Mouse (Mus musculus): ENCODE measurements around the gene Kat2a.

GRCm38 (mm10) chr11:100752294-100752693 is 40.0 kb upstream of the Kat2a start:
- TF ChIP-seq SRF (IDR thresholded peaks at IDR 0.05; ENCODE audit: control insufficient read depth, insufficient read length, low read depth) (no peak), USF1 (IDR thresholded peaks at IDR 0.05; ENCODE audit: low read depth) (no peak), MAX (IDR thresholded peaks at IDR 0.05; ENCODE audit: low read depth) (no peak), POLR2A (IDR thresholded peaks at IDR 0.05; ENCODE audit: insufficient read length, low read depth) (no peak), POLR2AphosphoS2 (IDR thresholded peaks at IDR 0.05; ENCODE audit: insufficient read length, low read depth) (no peak), CEBPB (IDR thresholded peaks at IDR 0.05; ENCODE audit: insufficient read depth, poor library complexity, severe bottlenecking) (no peak), E2F4 (IDR thresholded peaks at IDR 0.05; ENCODE audit: insufficient read depth) (no peak), TCF12 (IDR thresholded peaks at IDR 0.05; ENCODE audit: insufficient read depth, poor library complexity, severe bottlenecking) (no peak), MYOG (IDR thresholded peaks at IDR 0.05; ENCODE audit: control insufficient read depth in 1 of 3, insufficient read depth in 1 of 3, insufficient read length in 2 of 3, low read depth in 2 of 3) (no peak)

Measured in myocyte (in vitro differentiated cells).